Mouse (Mus musculus) forebrain, embryonic 16.5 days (tissue): Measurements from ENCODE around the gene Prkca. TPM values are rescaled to one million over a fixed set of nuclear protein-coding genes. Genes with fewer than 3 reads are reported as not detected.

Source experiments
- ATAC-seq: fragments of 200-750 bp; cut with Nextera tagmentation; 2 replicates; pipeline ENCODE4 v1.8.0; 2017; ENCODE audit warnings: mild to moderate bottlenecking, moderate library complexity
- H3K27ac ChIP-seq: fragments of 300-500 bp; sonication (generic); 2 replicates; pipeline ENCODE4 v1.5.1; 2014; ENCODE audit warnings: low read length, control low read depth
- H3K27me3 ChIP-seq: fragments of 300-500 bp; sonication (generic); replicated peaks from 2 replicates; pipeline ENCODE4 v1.6.1; 2014; ENCODE audit warnings: low read length; ENCODE audit not compliant: control insufficient read depth, insufficient read depth
- H3K36me3 ChIP-seq: fragments of 300-500 bp; sonication (generic); 2 replicates; pipeline ENCODE4 v1.6.1; 2014; ENCODE audit not compliant: control insufficient read depth, insufficient read depth
- H3K4me1 ChIP-seq: fragments of 300-500 bp; sonication (generic); replicated peaks from 2 replicates; pipeline ENCODE4 v1.6.1; 2014; ENCODE audit warnings: low read length; ENCODE audit not compliant: control insufficient read depth, insufficient read depth
- H3K4me2 ChIP-seq: fragments of 300-500 bp; sonication (generic); 2 replicates; pipeline ENCODE4 v1.6.1; 2014; ENCODE audit warnings: mild to moderate bottlenecking, low read length, control low read depth
- H3K4me3 ChIP-seq: fragments of 300-500 bp; sonication (generic); replicated peaks from 2 replicates; pipeline ENCODE4 v1.5.1; 2014; ENCODE audit warnings: mild to moderate bottlenecking, low read length, control low read depth
- H3K9ac ChIP-seq: fragments of 300-500 bp; sonication (generic); replicated peaks from 2 replicates; pipeline ENCODE4 v1.6.1; 2014; ENCODE audit warnings: low read depth, low read length, control low read depth
- H3K9me3 ChIP-seq: fragments of 300-500 bp; sonication (generic); 2 replicates; pipeline ENCODE4 v1.6.1; 2016; ENCODE audit warnings: low read length; ENCODE audit not compliant: control insufficient read depth
- WGBS: fragments of 180-500 bp; shearing (Covaris S2); extraction: QIAGEN DNeasy Blood & Tissue Kit; methylation state at CpG from one replicate; pipeline ENCODE4 v1.1.7; 2014; 5-methylcytosine and 5-hydroxymethylcytosine counted together
- polyA plus RNA-seq: library from polyadenylated mRNA; unstranded; fragments of >200 nt; fragmentation: Nextera tagmentation; extraction: Ambion mirVana; gene quantifications from 2 replicates; pipeline ENCODE4 v1.2.1, GENCODE M21; 2015

Gene Prkca
- polyA plus RNA-seq, 1 experiment from 2014 or later: 7.5 TPM

GRCm38 (mm10) chr11:108224233-108224973 is 119.3 kb downstream of the Prkca start:
- peaks cover 51% of the 10 kb centered on the region for H3K4me1 ChIP-seq

GRCm38 (mm10) chr11:108223613-108224232 is 120.0 kb downstream of the Prkca start:
- Histone ChIP-seq H3K27me3 (no peaks in the 10 kb centered on the region), H3K4me2 (no peak overlapping the region), H3K9ac (no peak overlapping the region), H3K27ac (no peak overlapping the region), H3K9me3 (no peaks in the 10 kb centered on the region), H3K36me3 (no peaks in the 10 kb centered on the region), H3K4me3 (no peak overlapping the region), H3K4me1 (peaks cover 51% of the 10 kb centered on the region)
- ATAC-seq: no peak
- WGBS: 73% methylated on average over 13 of the region's 13 CpGs

More at GRCm38 (mm10) chr11:108224233-108224973, 119.3 kb downstream of the Prkca start:
- Histone ChIP-seq H3K9ac (no peak overlapping the region), H3K4me2 (no peak overlapping the region), H3K27me3 (no peaks in the 10 kb centered on the region), H3K36me3 (no peaks in the 10 kb centered on the region), H3K9me3 (no peaks in the 10 kb centered on the region), H3K4me3 (no peak overlapping the region), H3K27ac (no peak overlapping the region)
- 24% methylated on average over 11 of the region's 11 CpGs for WGBS
- no peak for ATAC-seq

GRCm38 (mm10) chr11:108223154-108223553 is 120.6 kb downstream of the Prkca start:
- H3K4me2 ChIP-seq: no peak overlapping the region
- 63% methylated on average over 6 of the region's 6 CpGs for WGBS
- H3K4me3 ChIP-seq: no peak overlapping the region
- no peak overlapping the region for H3K9ac ChIP-seq
- H3K27ac ChIP-seq: peak overlapping the region; percentile 52; the same call in 1 of the 2 replicates
- no peak for ATAC-seq
- peaks cover 51% of the 10 kb centered on the region for H3K4me1 ChIP-seq
- no peaks in the 10 kb centered on the region for H3K27me3 ChIP-seq
- no peaks in the 10 kb centered on the region for H3K36me3 ChIP-seq
- H3K9me3 ChIP-seq: no peaks in the 10 kb centered on the region

- Histone ChIP-seq H3K9ac (no peak overlapping the region), H3K27ac (peak overlapping the region; percentile 52; the same call in 1 of the 2 replicates), H3K4me2 (no peak overlapping the region), H3K27me3 (no peaks in the 10 kb centered on the region), H3K4me3 (no peak overlapping the region), H3K4me1 (peaks cover 51% of the 10 kb centered on the region), H3K9me3 (no peaks in the 10 kb centered on the region), H3K36me3 (no peaks in the 10 kb centered on the region)
- WGBS: 68% methylated on average over 8 of the region's 8 CpGs
- ATAC-seq: peak; percentile 34
These were observed 121.1 kb downstream of the Prkca start for GRCm38 (mm10) chr11:108222616-108223015.

- Histone ChIP-seq H3K36me3 (no peaks in the 10 kb centered on the region), H3K9me3 (no peaks in the 10 kb centered on the region), H3K9ac (no peak overlapping the region), H3K4me3 (no peak overlapping the region), H3K4me2 (no peak overlapping the region), H3K4me1 (peaks cover 51% of the 10 kb centered on the region), H3K27me3 (no peaks in the 10 kb centered on the region), H3K27ac (peak overlapping the region; percentile 2)
- WGBS: 29% methylated on average over 3 of the region's 3 CpGs
- ATAC-seq: peak; percentile 55
These were observed 121.7 kb downstream of the Prkca start for GRCm38 (mm10) chr11:108222026-108222425.

- peak overlapping the region; percentile 34 for H3K27ac ChIP-seq
These were observed 122.4 kb downstream of the Prkca start for GRCm38 (mm10) chr11:108221124-108221835.

GRCm38 (mm10) chr11:108220605-108221004 is 123.1 kb downstream of the Prkca start:
- Histone ChIP-seq H3K27me3 (no peaks in the 10 kb centered on the region), H3K9ac (no peak overlapping the region), H3K4me1 (peaks cover 45% of the 10 kb centered on the region), H3K27ac (peak overlapping the region; percentile 34), H3K36me3 (no peaks in the 10 kb centered on the region), H3K4me2 (no peak overlapping the region), H3K9me3 (no peaks in the 10 kb centered on the region), H3K4me3 (no peak overlapping the region)
- WGBS: 80% methylated on average over 5 of the region's 5 CpGs
- no peak for ATAC-seq

More at GRCm38 (mm10) chr11:108221124-108221835, 122.4 kb downstream of the Prkca start:
- no peak overlapping the region for H3K4me3 ChIP-seq
- 46% methylated on average over 13 of the region's 13 CpGs for WGBS
- H3K36me3 ChIP-seq: no peaks in the 10 kb centered on the region
- no peaks in the 10 kb centered on the region for H3K9me3 ChIP-seq
- no peak overlapping the region for H3K9ac ChIP-seq
- no peaks in the 10 kb centered on the region for H3K27me3 ChIP-seq
- H3K4me1 ChIP-seq: peaks cover 47% of the 10 kb centered on the region
- ATAC-seq: peak; percentile 82
- H3K4me2 ChIP-seq: no peak overlapping the region

GRCm38 (mm10) chr11:108217043-108217442 is 126.7 kb downstream of the Prkca start:
- H3K9me3 ChIP-seq: no peaks in the 10 kb centered on the region
- no peak for ATAC-seq
- H3K4me3 ChIP-seq: no peak overlapping the region
- peaks cover 19% of the 10 kb centered on the region for H3K4me1 ChIP-seq
- H3K9ac ChIP-seq: no peak overlapping the region
- no peak overlapping the region for H3K27ac ChIP-seq
- H3K27me3 ChIP-seq: no peaks in the 10 kb centered on the region
- WGBS: 82% methylated on average over 8 of the region's 8 CpGs
- H3K4me2 ChIP-seq: no peak overlapping the region
- H3K36me3 ChIP-seq: no peaks in the 10 kb centered on the region

- no peak overlapping the region for H3K4me2 ChIP-seq
- H3K9me3 ChIP-seq: no peaks in the 10 kb centered on the region
- no peak overlapping the region for H3K9ac ChIP-seq
- ATAC-seq: no peak
- WGBS: 83% methylated on average over 7 of the region's 7 CpGs
- no peak overlapping the region for H3K4me3 ChIP-seq
- peaks cover 11% of the 10 kb centered on the region for H3K4me1 ChIP-seq
- H3K36me3 ChIP-seq: no peaks in the 10 kb centered on the region
- no peak overlapping the region for H3K27ac ChIP-seq
- H3K27me3 ChIP-seq: no peaks in the 10 kb centered on the region
These were observed 127.7 kb downstream of the Prkca start for GRCm38 (mm10) chr11:108216064-108216463.
